Mouse (Mus musculus) cerebellum, adult 2 months (tissue): ENCODE measurements around the gene Cyyr1.

ENCODE experiments used
- CTCF ChIP-seq: fragments of 200-500 bp; IDR thresholded peaks from 2 replicates; pipeline ENCODE4 v1.5.1; 2011; ENCODE audit warnings: low read depth, mild to moderate bottlenecking, control low read depth, low read length, moderate library complexity, borderline replicate concordance; ENCODE audit not compliant: insufficient read depth
- POLR2A ChIP-seq: fragments of 200-500 bp; IDR thresholded peaks from 2 replicates; pipeline ENCODE4 v1.6.1; 2011; ENCODE audit warnings: low read length, control low read depth, borderline replicate concordance; ENCODE audit not compliant: insufficient read depth

DNA sequence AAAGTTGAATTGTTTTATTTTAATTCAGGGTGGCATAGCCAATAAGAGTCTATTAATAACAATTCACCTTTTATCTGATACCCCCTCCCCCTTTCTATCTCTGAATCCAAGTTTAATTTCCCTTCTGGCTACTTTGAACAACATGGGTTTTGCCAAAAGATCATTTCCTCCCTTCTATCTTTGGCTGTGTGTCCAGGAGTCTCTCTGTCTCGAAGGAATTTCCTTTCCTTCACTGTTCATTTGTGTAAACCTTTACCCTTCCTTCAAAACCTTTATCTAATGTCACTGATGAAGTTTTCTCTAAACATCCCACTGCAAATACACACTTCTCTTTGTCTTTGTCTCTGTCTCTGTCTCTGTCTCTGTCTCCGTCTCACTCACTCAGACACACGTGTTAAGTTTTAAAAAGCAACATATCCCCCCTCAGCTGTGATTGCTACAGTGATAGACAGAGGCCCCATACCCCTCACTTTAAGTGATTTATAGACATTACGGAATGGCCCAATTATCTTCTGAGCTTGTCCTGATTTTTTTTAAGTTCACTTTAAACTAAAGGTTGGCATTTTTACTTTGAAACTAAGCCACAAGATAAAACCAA, 11.4 kb downstream of the Cyyr1 start:
- no peak for TF ChIP-seq CTCF
- TF ChIP-seq POLR2A, result no peak
